Mouse (Mus musculus) ES-E14 (cell line): ENCODE results near the gene Nmrk2.

Source experiments
- CHD2 ChIP-seq: IDR thresholded peaks from 2 replicates; pipeline ENCODE4 v1.6.1; 2014; ENCODE audit warnings: mild to moderate bottlenecking, low read depth, low read length, inconsistent platforms
- HCFC1 ChIP-seq: IDR thresholded peaks from 2 replicates; pipeline ENCODE4 v1.6.1; 2012; ENCODE audit warnings: low read length, inconsistent platforms, borderline replicate concordance; ENCODE audit not compliant: insufficient read depth
- MAFK ChIP-seq: IDR thresholded peaks from 2 replicates; pipeline ENCODE4 v1.6.1; 2014; ENCODE audit warnings: mild to moderate bottlenecking, low read depth, low read length, inconsistent platforms; ENCODE audit not compliant: insufficient read depth

DNA sequence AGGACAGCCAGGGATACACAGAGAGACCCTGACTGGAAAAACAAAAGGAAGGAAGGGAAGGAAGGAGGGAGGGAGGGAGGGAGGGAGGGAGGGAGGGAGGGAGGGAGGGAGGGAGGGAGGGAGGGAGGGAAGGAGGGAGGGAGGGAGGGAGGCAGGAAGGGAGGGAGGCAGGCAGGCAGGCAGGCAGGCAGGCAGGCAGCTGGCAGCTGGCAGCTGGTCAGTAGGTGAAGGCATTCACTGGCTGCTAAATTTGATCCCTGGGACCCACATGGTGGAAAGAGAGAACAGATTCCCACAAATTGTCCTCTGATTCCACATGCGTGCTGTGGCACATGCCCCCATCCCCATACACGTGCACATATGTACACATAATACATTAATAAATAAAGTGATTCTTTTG, 36.8 kb upstream of the Nmrk2 start:
- TF ChIP-seq MAFK, result no peak
- no peak for TF ChIP-seq CHD2
- TF ChIP-seq HCFC1, result no peak
